Mouse (Mus musculus): ENCODE results near the gene Ipo11.

Ipo11 gene

DNA sequence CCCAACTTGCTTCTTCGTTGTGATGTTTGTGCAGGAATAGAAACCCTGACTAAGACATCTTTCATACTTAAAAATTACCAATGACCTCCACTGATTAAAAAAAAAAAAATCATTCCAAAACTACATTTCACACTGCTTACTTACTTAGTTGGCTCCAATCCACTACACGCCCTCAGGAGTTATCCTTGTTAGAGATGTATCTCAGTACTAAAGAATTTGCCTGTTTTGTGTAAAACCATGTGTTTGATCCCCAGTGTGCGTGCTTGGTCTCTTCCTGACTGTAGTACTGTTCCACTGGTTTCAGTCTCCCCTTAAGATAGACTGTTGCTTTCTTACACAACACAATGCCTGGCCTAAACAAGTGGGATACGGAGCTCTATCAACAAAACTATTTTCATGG lies 117.0 kb downstream of the Ipo11 start:
- DNase-seq (ENCODE audit: low read depth, low spot score): no peak

DNA sequence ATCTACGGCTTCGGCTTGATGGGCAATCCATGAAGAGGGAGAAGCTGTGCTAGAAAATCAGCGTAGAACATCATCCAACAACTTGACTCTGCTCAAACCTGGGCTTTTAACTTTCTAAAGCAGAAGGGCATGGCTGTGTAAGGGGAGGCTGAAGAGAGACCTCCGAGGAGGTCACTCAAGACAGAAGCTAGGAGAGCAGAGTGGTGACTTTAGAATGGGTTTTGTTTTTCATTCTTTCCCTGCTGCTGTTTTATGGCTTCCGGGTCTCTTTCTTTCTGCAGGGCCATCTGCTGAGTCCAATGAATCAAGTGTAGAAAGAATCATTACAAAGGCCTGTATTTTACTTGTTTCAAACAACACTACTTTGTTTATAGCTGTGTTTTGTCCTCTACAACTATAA lies 119.7 kb downstream of the Ipo11 start:
- no peak for DNase-seq (ENCODE audit: low read depth, low spot score)

DNA sequence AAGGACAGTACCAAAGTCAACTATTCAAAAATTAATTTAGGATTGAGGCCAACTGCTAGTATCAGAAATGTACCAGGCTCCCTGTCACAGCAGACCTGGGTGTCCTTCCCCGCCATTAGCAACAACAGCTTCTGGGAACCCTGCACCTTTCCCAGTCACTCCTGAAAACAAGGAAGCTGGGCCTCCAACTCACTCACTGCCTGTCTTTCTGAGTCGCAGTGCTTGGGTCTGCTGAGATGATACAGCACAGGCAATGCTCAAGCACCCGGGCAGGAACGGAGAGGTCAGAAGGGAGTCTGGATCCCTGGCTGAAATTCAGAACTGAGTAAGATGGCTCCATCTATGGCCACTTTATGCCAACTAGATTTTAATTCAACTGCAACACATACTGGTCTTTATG lies 123.2 kb downstream of the Ipo11 start:
- DNase-seq (ENCODE audit: low read depth, low spot score): no peak

DNA sequence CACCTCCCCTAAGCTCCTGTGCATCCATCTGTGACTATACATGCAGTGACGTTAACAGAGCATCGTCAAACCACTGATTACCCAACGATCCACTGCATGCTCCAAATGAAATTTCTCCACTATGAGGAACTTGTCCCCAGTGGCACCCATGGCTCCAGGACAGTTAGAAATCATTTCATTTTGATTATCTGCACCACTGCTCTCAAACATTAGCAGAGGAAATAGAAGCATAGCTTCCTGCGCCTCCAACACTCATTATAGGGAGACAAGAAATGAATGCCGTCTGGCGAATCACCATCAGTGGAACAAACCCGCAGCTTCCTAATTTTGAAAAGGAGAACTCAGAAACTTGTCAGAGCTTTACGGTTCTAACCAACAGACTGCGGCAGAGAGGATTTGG lies 123.7 kb downstream of the Ipo11 start:
- DNase-seq (ENCODE audit: low read depth, low spot score): no peak

DNA sequence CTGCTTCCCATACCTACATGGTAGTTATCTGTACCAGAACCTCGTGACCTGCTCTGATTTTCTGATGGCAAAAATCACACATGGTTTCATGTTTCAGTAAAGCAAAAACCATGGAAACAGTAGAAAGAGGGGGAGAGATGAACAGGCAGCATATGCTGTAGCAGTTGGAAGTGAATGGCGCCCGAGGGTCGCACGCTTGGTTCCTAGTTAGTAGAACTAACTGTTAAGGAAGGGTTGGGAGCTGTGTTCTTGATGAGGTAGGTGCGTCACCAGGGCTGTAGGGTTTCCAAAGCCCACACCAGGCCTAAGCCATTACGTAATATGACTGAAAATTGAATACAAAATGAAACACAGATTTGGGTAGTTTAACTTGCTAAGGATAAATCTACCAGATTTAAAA lies 126.6 kb downstream of the Ipo11 start:
- no peak for DNase-seq (ENCODE audit: low read depth, low spot score)

DNA sequence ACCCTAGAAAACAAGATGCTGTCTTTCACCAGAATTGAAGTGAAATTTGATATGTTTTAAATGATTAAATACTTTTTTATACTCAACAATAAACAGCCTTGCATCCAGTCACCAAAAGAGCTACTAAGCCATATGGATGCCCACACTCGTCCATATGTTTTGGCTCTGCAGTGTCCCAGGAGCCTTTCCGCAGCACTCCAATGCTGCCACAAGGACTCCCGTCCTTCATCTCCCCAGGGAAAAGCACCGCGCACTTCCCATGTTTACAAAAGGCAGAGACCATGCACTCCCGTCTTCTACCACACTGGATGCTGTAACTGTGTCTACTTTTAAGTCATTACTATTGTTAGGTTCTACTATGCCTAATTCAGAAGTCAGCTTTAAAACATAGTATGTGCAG lies 127.9 kb downstream of the Ipo11 start:
- no peak for DNase-seq (ENCODE audit: low read depth, low spot score)

DNA sequence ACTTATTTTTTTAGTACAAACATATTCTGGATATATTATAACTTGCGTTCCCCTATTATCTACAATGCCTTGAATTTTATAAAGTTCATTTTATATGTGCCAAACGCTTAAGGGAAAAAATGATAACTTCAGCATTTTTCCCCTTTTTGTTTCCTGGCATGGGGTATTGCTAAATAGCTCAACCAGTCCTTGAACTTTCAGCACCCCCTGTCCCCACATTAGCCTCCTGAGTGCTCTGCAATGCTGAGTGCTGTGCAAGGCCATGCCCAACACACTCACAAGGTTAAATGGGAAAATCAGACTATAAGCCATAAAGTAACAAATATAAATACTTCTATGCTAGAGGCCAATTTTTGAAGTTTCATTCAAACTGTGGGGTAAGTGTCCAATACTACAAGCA lies 128.4 kb downstream of the Ipo11 start:
- DNase-seq (ENCODE audit: low read depth, low spot score): no peak

DNA sequence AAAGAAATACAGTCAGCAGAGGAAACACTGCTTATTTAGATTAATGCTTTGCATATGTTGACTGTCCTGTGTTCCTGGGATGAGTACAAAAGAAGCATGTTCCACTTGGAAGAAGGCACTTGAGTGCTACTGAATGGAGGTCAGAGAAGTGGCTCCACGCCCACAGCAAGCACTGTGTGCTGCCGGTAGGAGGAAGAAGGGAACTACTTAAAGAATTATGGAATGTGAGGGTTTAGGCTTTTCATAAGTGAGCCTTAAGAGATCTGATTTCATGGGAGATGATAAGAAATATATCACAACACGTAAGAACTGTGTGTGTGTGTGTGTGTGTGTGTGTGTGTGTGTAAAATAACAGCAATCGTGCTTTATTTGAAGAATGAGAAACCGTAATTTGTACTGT lies 129.5 kb downstream of the Ipo11 start:
- no peak for DNase-seq (ENCODE audit: low read depth, low spot score)

DNA sequence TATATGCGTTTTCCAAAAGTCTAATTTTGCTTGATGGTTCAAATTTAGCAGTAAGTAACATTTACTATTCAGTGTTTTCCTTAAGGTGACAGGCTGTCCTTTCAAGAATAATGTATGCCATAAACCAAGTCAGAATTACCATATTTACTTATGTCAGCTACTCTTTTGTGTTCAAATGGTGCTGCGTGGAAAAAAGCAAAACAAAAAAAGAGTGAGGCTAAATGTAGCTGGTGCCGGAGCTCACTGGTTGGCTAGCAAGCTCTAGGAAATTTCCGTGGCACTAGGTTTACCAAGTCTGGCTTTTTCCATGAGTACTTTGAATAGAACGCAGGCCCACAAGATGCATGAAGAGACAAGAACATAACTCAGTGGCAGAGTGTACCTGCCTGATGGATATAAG lies 131.6 kb downstream of the Ipo11 start:
- no peak for DNase-seq (ENCODE audit: low read depth, low spot score)

DNA sequence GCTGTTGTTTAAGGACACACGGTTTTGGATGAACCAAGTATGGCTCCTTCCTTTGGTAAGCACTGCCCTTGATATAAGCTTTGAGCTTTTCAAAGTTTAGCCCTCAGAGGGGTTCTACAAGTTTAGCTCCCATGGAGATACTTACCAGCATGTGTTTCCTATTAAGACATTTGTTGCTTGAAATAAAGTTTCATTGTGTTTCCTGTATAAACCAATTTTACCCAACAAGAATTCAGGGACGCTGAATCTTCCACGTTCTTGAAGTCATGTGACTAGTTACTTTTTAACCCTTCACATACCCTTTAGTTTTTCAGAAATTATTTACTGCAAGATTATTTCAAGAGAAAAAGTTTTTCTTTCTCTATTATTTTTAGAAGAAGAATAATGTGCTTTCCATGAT lies 138.7 kb downstream of the Ipo11 start:
- peak; percentile 6 for DNase-seq (ENCODE audit: low read depth, low spot score)

DNA sequence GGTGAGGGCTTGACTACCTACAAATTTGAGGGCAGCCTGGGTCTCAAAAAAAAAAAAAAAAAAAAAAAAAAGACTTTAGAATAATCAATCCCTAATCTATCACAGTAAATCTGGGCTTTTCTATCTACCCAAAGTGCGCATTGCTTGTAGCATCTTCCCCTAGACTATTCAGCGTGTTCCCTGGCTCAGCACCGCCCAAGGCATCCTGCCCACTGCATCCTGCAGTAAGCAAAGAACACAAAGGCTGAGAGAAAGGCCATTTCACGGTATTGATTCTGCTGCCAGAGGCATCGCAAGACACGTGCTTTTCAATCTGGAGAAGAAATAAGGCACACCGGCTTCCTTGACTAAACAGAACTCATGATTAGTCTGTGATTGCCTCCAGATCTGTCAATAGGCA lies 147.9 kb downstream of the Ipo11 start:
- DNase-seq (ENCODE audit: low read depth, low spot score): no peak

DNA sequence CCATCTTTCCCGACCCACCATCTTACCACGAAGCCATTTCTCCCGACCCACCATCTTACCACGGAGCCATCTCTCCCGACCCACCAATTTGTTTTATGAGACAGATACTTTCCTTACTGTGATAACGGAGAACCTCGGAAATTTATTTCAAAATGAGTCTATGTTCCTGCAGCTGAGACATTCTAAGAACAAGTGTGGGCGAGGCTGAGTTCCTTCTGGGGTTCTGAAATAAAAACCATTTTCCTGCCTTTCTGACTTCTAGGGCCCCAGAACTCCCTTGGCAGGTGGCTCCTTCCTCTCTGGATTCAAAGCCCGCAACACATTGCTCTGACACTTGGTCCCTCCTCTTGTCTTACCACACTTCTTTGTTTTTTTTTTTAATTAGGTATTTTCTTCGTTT lies 168.0 kb downstream of the Ipo11 start:
- DNase-seq (ENCODE audit: low read depth, low spot score): no peak

DNA sequence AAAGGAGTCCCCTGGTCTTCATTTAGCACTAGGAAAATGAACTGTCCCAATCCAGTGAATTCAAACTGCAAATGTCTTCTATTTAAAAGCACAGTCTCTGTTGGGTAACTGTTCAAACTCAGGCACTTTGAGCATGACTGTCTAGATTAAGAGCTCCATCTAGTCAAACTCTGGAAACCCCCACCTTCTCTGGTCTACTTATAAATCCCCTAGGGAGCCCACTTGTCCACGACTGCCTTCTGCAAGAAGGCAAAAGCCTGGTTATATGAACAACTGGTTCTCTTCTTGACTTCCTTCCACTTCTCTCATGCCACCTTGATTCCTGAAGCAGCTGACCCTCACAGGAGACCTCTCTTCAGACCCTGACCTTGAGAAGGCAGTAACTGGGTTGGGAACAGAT lies 174.1 kb downstream of the Ipo11 start:
- DNase-seq (ENCODE audit: low read depth, low spot score): no peak

DNA sequence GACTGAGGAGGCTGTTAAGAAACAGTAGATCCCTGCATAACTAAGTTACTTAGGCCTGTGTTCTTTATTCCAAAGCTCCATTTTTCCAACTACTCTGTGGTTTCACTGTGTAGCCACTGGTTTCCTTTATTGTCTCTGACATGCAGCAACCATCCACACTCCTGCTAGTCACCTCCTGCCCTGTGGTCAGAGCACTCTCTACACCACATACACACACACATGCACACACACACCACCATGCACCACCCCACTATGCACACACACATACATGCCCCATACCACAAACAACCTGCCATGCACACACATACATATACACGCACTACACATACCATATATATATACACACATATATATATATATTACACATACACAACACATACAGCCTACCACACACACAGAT lies 175.1 kb downstream of the Ipo11 start:
- no peak for DNase-seq (ENCODE audit: low read depth, low spot score)

DNA sequence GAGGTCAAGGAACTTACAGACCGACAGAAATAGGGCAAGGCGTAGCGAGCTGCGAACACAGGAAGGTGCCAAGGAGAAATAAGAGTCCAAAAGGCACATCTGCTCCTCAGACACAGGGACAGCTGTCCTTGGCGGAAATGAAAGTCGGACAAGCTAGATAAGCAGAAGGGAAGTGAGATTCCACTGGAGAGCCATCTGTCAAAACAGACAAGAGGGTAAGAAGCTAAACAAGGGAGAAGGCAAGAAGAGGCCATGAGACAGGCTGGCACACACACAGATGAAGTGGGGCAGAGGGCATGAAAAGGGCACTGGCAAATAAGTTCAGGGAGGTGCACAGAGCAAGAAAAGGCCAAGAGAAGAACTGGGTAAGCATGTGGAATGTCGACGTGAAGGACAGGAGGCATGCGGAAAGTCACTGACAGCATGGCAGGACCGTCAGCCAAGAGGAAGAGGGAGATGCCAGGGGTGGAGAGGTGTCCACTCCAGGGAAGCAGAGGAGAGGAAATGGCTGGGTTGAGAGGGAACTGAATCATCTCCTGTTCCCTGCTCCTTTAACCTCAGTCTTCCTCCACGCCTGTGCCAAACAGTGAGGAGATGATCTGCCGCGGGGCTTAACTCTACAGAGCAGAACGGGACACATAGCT lies 176.4 kb downstream of the Ipo11 start:
- no peak for DNase-seq (ENCODE audit: low read depth, low spot score)

DNA sequence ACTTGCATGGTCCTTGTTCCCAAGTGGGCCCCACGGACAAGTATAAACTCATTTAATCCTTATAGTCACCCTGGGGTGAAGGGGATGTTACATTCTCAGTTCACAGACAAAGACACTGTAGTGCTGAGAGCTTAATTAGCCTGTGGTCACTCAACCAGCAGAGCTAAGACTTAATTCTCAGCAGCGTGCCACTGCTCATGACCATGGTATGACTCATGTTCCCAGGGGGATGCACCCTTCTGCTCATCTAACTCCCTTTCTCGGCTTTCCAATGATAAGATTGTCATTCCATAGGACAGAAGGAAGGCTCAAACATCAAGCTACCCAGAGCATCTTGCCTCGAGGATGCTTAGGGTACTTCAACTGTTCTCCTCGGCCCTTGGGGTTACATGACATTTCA lies 180.9 kb downstream of the Ipo11 start:
- no peak for DNase-seq (ENCODE audit: low read depth, low spot score)

DNA sequence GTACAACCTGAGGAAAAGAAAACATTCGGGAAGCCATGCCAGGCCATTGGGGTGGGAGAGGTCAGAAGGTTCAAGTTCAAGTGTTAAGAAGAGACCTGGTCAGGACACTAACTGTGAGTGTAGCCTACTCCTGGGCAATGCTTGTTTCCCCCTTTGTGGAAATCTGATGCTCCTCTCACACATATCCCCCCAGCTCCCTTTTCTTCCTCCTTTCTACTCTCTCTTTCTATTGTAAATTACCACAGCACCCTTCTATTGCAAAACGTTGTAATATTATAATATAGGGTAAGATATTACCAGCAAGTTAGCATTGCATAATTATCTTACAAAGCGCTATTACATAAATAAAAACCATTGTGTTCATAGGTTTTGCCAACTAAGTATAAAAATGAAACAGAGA lies 182.5 kb downstream of the Ipo11 start:
- no peak for DNase-seq (ENCODE audit: low read depth, low spot score)

DNA sequence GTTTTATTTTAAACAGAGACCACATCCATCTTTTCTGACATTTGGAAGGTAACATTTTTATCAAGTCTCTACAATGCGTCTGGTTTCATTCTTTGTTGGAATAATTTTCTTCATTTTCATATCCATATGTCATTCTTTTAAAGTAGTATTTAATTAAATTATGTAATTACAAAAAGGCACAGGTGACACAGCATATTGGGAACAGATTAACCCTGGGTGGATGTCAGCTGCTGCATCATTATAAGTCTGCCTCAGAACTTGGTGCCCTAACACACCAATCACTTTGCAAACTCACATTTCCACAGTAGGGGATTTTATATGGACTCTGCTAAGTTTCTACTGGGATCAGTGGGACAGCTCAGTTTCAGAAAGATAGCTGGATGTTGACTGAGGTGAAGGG lies 184.8 kb downstream of the Ipo11 start:
- DNase-seq (ENCODE audit: low read depth, low spot score): no peak

DNA sequence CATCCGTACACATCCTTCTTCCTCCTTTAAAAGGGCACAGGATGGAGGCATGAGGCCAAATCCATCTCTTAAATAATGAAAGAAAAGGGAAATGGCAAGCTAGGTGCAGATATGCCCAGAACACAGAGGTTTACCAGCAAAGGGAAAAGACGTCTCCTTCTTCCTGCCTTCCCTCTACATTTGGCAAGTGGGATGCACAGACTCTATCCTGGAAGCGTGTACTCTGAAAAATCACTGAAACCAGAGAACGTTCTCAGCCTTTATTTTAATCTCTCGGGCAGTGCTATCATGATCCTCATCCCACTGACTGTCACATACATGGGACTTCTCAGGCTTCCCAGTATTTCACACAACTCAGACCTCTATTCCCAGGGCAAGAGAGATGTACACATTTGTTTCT lies 189.9 kb downstream of the Ipo11 start:
- DNase-seq (ENCODE audit: low read depth, low spot score): no peak

DNA sequence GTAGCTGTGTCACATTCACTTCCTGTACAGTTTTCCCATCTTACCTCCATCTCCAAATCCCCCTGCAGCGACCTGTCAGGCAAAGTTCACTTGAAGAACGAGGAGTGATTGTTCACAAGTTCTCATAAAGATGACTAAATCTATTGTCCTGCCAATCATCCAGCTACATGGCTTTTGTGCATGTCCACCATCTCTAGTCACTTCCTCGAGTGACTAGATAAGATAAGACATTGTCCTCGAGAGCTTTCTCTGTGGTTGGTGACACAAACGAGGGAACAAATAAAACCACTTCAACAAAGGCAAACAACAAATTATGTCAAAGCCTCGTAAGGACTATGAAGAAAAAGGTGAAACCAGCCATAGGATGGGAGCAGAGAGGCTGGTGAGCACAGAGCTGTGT lies 191.6 kb downstream of the Ipo11 start:
- no peak for DNase-seq (ENCODE audit: low read depth, low spot score)
